Mouse (Mus musculus): ENCODE measurements at regions not wholly inside any gene's neighbourhood (a gene's known extent, or its start where the extent isn't known, plus 50 kb on each side); places are given as distances from the start of the nearest gene placed in this dataset.

DNA sequence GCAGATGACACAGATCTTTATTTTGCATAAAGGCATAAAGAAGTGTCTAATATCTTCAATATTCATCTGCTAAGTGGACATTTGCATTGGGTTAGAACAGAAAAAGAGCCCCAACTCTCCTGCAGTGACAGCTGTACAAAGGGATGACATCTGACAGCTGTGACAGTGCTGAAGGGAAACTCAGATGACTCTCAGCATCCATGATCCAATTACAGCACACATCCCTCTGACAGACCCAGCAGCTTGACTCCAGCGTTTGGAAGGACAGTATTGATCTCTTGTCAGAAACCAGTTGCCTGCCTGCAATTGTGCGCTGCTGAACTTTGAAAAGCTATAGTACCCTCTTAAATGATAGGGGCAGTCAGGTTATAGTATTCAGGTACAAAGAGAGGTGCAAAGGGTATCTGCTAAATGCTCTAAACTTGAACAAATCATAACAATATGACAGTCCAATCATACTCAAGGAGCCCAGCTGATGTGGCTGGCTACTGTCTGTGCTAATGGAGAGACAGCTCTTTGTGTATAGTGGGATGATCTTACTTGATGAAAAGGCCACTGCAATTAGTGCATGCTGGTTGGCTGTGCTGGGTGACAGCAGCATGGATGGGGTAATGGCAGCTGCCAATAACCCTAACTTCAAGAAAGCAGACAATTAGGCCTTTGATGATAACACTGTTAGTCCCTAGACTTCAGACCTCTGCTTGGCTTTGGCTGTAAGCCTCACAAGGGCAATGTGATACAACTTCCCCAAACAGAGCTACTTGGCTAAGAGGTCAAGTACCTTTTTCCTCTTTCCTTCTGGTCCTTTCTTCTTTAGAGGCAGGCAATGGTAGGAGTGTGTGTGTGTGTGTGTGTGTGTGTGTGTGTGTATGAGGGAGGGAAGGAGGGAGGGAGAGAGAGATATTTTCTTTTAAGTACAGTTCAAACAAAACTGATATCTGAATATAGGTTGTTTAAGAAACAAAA is 662.9 kb downstream of the Nr4a2 start:
- Histone ChIP-seq H3K4me1 (no peaks in the 10 kb centered on the region), H3K27ac (no peak overlapping the region), H3K9ac (no peak overlapping the region), H3K4me3 (no peak overlapping the region), H3K9me3 (no peaks in the 10 kb centered on the region), H3K27me3 (no peaks in the 10 kb centered on the region), H3K36me3 (no peaks in the 10 kb centered on the region), H3K4me2 (no peak overlapping the region)
- WGBS: 50% methylated on average over 2 of the region's 2 CpGs
- ATAC-seq (ENCODE audit: insufficient number of reproducible peaks, insufficient read depth, low FRiP score, low TSS enrichment, low read depth): no peak

DNA sequence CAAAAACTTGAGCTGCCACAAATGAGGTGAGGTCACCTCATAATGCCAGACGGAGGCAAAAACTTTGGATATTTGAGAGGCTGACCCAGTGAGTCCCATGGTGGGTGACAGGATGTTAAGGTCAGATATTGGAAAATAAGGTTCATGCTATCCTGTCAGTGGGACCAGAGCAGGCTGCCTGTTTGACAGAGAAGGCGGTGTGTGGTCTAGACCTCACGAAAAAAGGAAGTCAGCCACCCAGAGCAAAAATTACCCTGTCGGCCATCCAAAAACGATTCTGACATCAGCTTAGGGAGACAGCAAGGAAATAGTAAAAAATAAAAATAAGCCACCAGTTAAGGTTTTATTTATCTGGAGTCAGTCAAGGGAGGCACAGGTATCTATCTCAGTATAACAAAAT is 664.4 kb downstream of the Nr4a2 start:
- Histone ChIP-seq H3K4me2 (no peak overlapping the region), H3K9me3 (no peaks in the 10 kb centered on the region), H3K9ac (no peak overlapping the region), H3K27ac (no peak overlapping the region), H3K36me3 (no peaks in the 10 kb centered on the region), H3K4me3 (no peak overlapping the region), H3K4me1 (no peaks in the 10 kb centered on the region), H3K27me3 (peaks cover 6% of the 10 kb centered on the region; the same call in 1 of the 2 replicates)
- 47% methylated on average over 5 of the region's 5 CpGs for WGBS
- ATAC-seq (ENCODE audit: insufficient number of reproducible peaks, insufficient read depth, low FRiP score, low TSS enrichment, low read depth): no peak

- Histone ChIP-seq H3K4me2 (no peak overlapping the region), H3K27ac (no peak overlapping the region), H3K36me3 (no peaks in the 10 kb centered on the region), H3K4me3 (no peak overlapping the region), H3K27me3 (peaks cover 6% of the 10 kb centered on the region; the same call in 1 of the 2 replicates), H3K4me1 (no peaks in the 10 kb centered on the region), H3K9me3 (no peaks in the 10 kb centered on the region), H3K9ac (no peak overlapping the region)
- WGBS: 31% methylated on average over 1 of the region's 1 CpGs
- no peak for ATAC-seq (ENCODE audit: insufficient number of reproducible peaks, insufficient read depth, low FRiP score, low TSS enrichment, low read depth)
These were observed 666.2 kb downstream of the Nr4a2 start for GRCm38 (mm10) chr2:56457594-56457993.

- H3K9me3 ChIP-seq: no peaks in the 10 kb centered on the region
- WGBS: 63% methylated on average over 10 of the region's 10 CpGs
- no peak overlapping the region for H3K27ac ChIP-seq
- no peak overlapping the region for H3K4me3 ChIP-seq
- H3K9ac ChIP-seq: no peak overlapping the region
- no peaks in the 10 kb centered on the region for H3K36me3 ChIP-seq
- no peak overlapping the region for H3K4me2 ChIP-seq
- ATAC-seq (ENCODE audit: insufficient number of reproducible peaks, insufficient read depth, low FRiP score, low TSS enrichment, low read depth): no peak
- H3K27me3 ChIP-seq: peaks cover 6% of the 10 kb centered on the region; the same call in 1 of the 2 replicates
- no peaks in the 10 kb centered on the region for H3K4me1 ChIP-seq
These were observed 667.9 kb downstream of the Nr4a2 start for GRCm38 (mm10) chr2:56455856-56456395.

DNA sequence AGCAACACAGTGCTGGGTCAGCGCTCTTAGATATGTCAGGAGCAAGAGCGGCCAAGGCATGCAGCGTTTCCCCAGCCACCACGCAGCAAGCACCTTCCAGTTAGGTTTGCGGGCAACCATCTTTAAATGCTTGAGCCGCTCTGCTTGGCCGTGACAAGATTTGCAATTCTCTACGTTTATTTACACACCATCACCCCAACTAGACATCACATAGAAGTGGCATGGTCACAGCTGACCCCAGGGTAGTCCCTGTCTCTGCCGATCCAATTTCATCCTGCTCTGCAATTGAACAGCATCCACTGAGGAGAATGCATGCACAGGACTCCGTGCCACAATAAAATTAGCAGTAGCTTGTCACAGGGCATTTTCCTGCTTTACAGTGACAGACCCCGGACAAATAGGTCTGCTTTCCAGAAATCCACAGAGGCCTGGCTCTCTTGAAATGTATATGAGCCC is 669.2 kb downstream of the Nr4a2 start:
- H3K4me1 ChIP-seq: no peaks in the 10 kb centered on the region
- peak overlapping the region; percentile 20 for H3K4me3 ChIP-seq
- H3K27ac ChIP-seq: no peak overlapping the region
- H3K4me2 ChIP-seq: peak overlapping the region; percentile 50
- H3K36me3 ChIP-seq: no peaks in the 10 kb centered on the region
- no peak for ATAC-seq (ENCODE audit: insufficient number of reproducible peaks, insufficient read depth, low FRiP score, low TSS enrichment, low read depth)
- 8% methylated on average over 11 of the region's 11 CpGs for WGBS
- H3K9me3 ChIP-seq: no peaks in the 10 kb centered on the region
- H3K9ac ChIP-seq: no peak overlapping the region
- H3K27me3 ChIP-seq: peaks cover 6% of the 10 kb centered on the region; the same call in 1 of the 2 replicates

DNA sequence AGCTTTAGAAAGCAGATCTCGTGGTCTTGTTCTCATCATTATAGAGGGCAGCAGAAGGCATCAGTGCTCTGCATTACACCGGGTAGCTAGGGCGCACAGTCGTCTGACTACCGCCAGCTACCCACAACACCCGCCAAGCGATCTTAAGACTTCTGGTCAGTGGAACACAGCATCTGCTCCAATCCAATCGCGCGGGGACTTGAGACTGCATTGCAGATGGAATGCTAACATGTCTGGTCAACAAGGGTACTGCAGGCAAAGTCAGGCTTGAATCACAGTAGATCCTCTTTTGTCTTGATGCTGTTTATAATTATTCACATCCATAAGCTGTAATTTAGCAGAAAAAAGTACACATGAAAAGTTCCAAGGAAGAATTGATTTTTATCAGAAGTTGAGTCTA is 682.9 kb downstream of the Nr4a2 start:
- Histone ChIP-seq H3K27me3 (no peaks in the 10 kb centered on the region), H3K27ac (no peak overlapping the region), H3K4me1 (no peaks in the 10 kb centered on the region), H3K4me3 (no peak overlapping the region), H3K9me3 (no peaks in the 10 kb centered on the region), H3K4me2 (no peak overlapping the region), H3K36me3 (no peaks in the 10 kb centered on the region), H3K9ac (no peak overlapping the region)
- 74% methylated on average over 10 of the region's 10 CpGs for WGBS
- ATAC-seq (ENCODE audit: insufficient number of reproducible peaks, insufficient read depth, low FRiP score, low TSS enrichment, low read depth): no peak

Data from embryonic facial prominence, embryonic 13.5 days (tissue).